Mouse (Mus musculus) kidney, adult 8-10 months (tissue): Measurements from ENCODE around the gene Fbxl22.

Experiments used
- DNase-seq, 2 experiments: peaks; one replicate each; pipeline ENCODE4 v3.0.0; 2022

Fbxl22 gene

DNA sequence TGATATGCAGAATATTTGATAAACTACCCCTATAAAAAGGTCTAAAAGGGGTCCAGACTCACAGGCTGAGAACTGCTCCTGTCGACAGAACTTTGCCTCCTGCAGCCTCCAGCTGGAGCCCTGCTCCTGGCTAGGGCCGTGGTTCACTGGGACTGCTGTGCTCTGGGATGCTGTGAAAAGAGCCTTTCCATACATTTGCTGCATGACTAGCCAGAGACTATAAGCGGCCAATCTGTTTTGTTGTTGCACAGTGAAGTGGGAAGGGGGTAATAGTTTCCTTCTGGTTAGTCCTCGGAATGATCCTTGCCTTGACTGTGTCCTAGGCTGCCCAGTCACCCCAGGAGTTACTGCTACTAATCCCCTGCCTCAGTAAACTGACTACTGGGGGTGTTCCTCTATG lies 8.4 kb downstream of the Fbxl22 start:
- no peak for DNase-seq

DNA sequence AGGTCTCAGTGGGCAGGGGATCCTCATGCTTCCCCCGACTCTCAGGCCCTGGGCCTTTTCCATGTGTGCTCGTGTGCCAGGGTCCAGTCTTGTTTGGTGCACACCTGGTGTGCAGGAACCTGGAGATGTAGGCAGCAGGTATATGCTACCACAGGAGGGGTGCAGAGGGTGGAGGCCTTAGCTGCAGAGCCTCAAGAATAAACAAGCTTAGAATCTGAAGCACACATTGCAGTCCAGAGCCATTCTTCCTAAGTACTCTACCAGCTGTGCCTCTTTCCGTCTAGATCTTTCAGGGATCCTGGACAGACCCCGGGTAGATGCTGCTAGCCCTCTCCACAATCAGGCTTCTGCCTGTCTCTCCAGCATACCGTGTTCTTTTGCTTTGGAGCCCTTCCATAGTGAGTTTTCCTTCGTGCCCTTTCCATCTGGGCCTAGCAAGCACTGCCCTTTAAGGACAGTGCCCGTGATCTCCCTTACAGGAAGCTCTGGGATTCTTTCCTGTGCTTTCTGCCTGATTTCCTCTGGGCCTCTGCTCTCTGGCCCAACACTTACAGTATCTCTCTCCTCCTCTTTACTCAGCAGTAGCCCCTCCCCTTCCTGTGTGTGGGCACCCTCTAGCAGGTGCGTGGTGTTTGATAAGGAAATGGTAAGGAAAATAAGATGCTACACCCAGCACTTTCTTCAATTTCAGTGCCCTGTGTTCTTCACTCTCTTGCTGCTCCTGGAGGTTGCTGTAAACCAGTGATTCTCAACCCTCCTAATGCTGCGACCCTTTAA lies 9.1 kb downstream of the Fbxl22 start:
- no peak for DNase-seq

DNA sequence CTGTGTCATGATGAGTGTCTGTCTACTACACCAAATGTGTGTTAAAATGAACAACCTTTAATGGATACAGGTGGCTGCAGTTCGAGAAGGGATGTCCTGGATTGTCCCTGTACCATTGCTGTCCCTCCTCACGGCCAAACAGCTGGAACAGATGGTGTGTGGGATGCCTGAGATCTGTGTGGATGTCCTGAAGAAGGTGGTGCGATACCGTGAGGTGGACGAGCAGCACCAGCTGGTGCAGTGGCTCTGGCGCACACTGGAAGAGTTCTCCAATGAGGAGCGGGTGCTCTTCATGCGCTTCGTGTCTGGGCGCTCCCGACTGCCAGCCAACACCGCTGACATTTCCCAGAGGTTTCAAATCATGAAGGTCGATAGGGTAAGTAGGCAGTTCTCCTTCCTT lies 9.9 kb downstream of the Fbxl22 start:
- DNase-seq = no peak

DNA sequence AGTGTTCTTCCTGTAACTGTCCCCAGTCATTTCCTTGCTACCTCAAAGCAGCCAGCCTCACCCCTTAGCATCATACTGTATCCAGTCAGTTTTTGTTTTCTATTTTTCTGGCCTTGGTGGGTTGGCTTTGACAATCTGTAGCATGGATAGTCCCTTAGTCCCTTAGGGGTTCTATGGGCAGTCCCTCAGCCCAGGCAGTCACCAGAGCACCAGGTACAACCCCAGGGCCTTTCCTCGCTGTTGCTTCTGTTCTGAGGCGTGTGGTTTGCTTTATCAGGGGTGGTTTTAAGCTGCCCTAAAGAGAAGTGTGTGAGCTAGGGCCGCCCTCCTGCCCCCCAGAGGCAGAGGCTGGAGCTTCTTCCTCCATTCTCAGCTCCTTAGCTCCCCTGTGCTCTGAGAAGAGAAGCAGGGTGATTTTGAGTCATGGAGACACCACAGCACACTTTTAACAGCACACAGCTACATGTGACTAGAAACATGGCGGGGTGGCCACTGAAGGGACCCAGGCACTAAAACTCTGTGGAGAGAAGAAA lies 10.4 kb downstream of the Fbxl22 start:
- no peak for DNase-seq

DNA sequence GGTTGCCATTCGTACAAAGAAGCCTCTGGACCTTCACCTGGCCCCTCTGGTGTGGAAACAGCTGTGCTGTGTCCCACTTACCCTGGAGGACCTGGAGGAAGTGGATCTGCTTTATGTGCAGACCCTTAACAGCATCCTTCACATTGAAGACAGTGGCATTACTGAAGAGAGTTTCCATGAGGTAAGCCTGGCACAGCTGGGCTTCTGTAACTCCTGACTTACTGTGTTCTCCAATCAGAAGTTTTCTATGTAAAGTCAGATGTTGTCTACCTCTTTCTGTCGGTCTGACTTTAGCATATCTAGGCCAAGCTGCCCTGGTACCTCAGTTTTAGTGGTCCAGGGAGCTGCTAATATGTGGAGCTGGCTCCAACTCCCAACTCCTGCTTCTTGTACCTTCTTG lies 13.1 kb downstream of the Fbxl22 start:
- no peak for DNase-seq

DNA sequence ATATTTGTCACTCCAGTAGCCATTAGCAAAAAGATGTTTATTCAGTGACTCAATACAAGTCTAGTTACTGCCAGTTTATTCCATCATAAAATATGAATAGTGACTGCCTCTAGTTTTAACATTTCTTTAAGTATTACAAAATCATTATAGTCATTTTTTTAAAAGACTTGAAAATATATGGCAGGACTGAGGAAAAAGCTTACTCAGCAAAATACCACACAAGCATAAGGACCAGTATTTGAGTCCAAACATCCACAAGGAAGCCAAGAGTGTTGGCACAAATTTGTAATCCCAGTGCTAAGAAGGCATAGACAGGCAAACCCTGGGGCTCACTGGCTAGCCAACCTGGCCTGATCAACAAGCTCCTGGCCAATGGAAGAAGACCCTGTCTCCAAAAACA lies 20.4 kb downstream of the Fbxl22 start:
- DNase-seq = no peak

DNA sequence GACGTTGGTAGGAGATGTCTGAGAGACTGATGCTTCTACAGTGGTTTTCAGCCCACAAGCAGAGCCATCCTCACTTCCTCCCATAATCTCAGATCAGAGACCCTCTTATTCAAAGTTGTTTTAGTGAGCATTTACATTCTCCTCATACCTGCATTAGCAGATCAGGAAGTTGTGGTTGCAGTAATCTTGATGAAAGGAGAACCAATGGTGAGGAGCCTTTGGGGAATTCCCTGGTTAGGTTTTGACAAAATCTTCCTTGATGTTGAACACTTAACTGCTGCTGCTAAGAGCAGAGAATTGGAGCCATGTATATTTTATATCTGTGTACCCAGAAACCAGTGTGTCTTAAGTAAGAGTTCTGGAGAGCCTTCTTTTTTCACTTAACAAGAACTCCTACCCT lies 22.0 kb downstream of the Fbxl22 start:
- DNase-seq = no peak

DNA sequence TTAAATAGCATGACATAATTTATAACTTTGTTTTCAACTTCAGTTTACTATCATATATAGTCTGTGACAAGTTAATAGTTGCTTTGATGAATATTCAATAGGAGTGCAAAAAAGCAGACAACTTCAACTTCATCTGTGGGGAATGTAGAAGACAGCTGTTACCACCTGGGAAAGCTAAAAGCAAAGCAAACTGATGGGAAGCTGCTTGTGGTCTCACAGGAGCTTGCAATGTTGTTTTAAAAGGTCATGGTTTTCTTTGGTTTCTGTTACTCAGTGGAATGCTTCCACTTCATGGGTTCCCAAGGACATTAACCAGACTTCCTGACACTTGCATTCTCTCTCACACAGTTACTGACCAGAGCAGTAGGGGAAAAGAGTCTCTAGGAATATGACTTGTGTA lies 25.6 kb downstream of the Fbxl22 start:
- DNase-seq = no peak

DNA sequence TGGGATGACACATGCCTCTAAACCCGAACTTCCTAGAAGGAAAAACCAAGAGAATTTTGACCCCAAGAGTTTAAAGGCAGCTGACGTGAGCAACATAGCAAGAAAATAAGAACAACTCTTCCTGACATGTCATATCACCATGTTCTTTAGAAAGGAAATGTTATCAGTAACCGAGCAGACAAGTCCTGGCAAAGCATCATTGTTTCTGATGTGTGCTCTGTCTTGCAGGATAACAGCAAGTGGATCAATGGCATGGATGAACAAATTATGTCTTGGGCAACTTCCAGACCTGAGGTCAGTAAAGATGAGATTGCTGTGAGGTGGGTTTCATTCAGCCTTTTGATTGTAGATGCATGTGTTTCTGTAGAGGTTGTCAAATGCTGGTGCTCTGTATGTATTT lies 31.0 kb downstream of the Fbxl22 start:
- no peak for DNase-seq

DNA sequence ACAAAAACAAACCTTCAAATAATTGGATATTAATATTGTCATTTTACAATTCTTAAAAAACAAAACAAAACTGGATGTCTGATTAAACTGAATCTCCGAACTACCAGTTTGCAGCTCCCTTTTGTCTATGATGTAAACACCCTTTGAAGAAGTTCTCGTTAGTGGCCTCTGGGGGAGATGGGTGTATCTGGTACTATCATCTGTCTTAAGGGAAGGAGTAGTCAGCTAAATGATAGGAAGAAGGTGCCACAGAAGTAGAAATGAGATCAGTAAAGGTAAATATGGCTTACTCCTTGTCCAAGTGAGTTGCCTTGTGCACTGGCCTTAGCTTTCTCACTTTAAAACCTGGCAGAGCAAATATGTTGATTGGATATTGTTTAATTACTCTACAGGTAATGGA lies 36.6 kb downstream of the Fbxl22 start:
- no peak for DNase-seq

DNA sequence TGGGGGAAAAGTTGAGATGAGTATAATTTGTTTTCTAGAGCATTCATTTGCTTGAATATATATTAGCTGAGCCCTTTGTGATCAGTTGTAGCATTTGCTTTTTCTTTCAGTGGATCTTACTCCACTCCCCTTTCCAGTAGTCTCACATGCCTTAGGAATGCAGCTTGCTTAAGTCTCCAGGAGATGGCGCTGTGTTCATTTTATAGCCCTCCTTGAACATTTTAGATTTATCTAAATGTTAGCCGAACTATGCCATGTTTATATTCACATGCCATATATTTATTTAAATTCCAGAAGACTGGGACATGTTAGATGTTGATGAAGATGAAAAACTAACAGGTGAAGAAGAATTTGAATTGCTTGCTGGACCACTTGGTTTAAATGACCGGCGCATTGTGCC lies 49.3 kb downstream of the Fbxl22 start:
- no peak for DNase-seq
